Comparison of ENCODE assay signal across 13 mouse cellular contexts in genomic region chr1:91077456-91077855, GRCm38 (mm10).
A peak's percentile ranks its signal among the peaks of the same experiment; 100 is the strongest.
DNase-seq lines count a peak whose midpoint lies in the region; ATAC-seq and TF ChIP-seq lines count a peak whose summit lies in the region.
"Had no signal": no experiment of that assay in that cellular context is flagged by ENCODE, and none has a peak within 500 bp of the region (broad histone marks: within the 10 kb centered on the region; RNA-seq: fewer than 3 reads in every experiment).

No protein-coding gene starts in this region.

- no peak for ATAC-seq in heart, embryonic 13.5 days (ENCODE audit: extremely low read depth, insufficient number of reproducible peaks, low FRiP score, low TSS enrichment)
- ATAC-seq in frontal cortex, adult (ENCODE audit: low TSS enrichment): no peak
- ATAC-seq: activated CD4-positive, CD25-positive, alpha-beta regulatory T cell, adult 4 months; hindbrain, embryonic 16.5 days had no signal

- H3K27me3 ChIP-seq in heart, embryonic 13.5 days (replicated peaks): no peaks in the 10 kb centered on the region
- H3K27me3 ChIP-seq in myocyte (ENCODE audit: control insufficient read depth, insufficient read depth, insufficient read length): no peaks in the 10 kb centered on the region
- H3K27me3 ChIP-seq: liver, embryonic 13.5 days had no signal

- DNase-seq in adrenal gland, postnatal 14 days: peak; percentile 55
- no peak for DNase-seq in adrenal gland, adult 18-20 months (ENCODE audit: low spot score in 2 of 2)
- no peak for DNase-seq in layer of hippocampus, adult 2 months (ENCODE audit: low spot score in 2 of 2)
- no peak for DNase-seq in layer of hippocampus, adult 11-12 months (ENCODE audit: low spot score)
- DNase-seq in MN1 (ENCODE audit: low spot score): no peak
- DNase-seq: cerebellum, postnatal 14 days; liver, embryonic 13.5 days; thymus, adult 2 months had no signal

- peak overlapping the region; percentile 67 for H3K9ac ChIP-seq in heart, embryonic 13.5 days
- H3K9ac ChIP-seq: liver, embryonic 13.5 days had no signal

- H3K9me3 ChIP-seq in heart, embryonic 13.5 days: no peaks in the 10 kb centered on the region
- H3K9me3 ChIP-seq: liver, embryonic 13.5 days had no signal

- peaks cover 77% of the 10 kb centered on the region for H3K36me3 ChIP-seq in heart, embryonic 13.5 days
- H3K36me3 ChIP-seq in myocyte (ENCODE audit: control insufficient read depth, insufficient read depth): peaks cover 42% of the 10 kb centered on the region
- H3K36me3 ChIP-seq: liver, embryonic 13.5 days had no signal

- no peak overlapping the region for H3ac ChIP-seq in myocyte (ENCODE audit: control insufficient read depth, insufficient read length)

- TF ChIP-seq POLR2A in myocyte (IDR thresholded peaks at IDR 0.05; ENCODE audit: insufficient read length, low read depth): no peak

- no peak for TF ChIP-seq CTCF in layer of hippocampus, adult 2 months (conservative IDR thresholded peaks at IDR 0.05)

- peak overlapping the region; percentile 25; the same call in 1 of the 2 replicates for H3K27ac ChIP-seq in layer of hippocampus, adult 2 months
- H3K27ac ChIP-seq in heart, embryonic 13.5 days (replicated peaks): peak overlapping the region; percentile 78
- H3K27ac ChIP-seq: liver, embryonic 13.5 days had no signal

- H3K4me2 ChIP-seq in heart, embryonic 13.5 days: no peak overlapping the region
- H3K4me2 ChIP-seq in myocyte (ENCODE audit: low read depth): peak overlapping the region; percentile 51
- H3K4me2 ChIP-seq: liver, embryonic 13.5 days had no signal

- H3K4me3 ChIP-seq in layer of hippocampus, adult 2 months: no peak overlapping the region
- no peak overlapping the region for H3K4me3 ChIP-seq in heart, embryonic 13.5 days
- H3K4me3 ChIP-seq in myocyte: no peak overlapping the region
- H3K4me3 ChIP-seq: liver, embryonic 13.5 days had no signal

- peaks cover 80% of the 10 kb centered on the region for H3K79me2 ChIP-seq in myocyte (ENCODE audit: control insufficient read depth, insufficient read depth)

- H3K4me1 ChIP-seq in heart, embryonic 13.5 days: peaks cover 89% of the 10 kb centered on the region

- WGBS in heart, embryonic 13.5 days: 47% methylated on average over 9 of the region's 9 CpGs

TF ChIP-seq in myocyte, 11 proteins besides CTCF, POLR2A, EP300 and RAD21:
- no peak for TF ChIP-seq SRF (IDR thresholded peaks at IDR 0.05; ENCODE audit: control insufficient read depth, insufficient read length, low read depth)
- TF ChIP-seq USF1 (IDR thresholded peaks at IDR 0.05; ENCODE audit: low read depth): peak; percentile 38
